Mouse (Mus musculus): ENCODE results near the gene Gp1bb.

GRCm38 (mm10) chr16:18586906-18587546 lies 35.2 kb downstream of the Gp1bb start:
- no peak for TF ChIP-seq USF2 (conservative IDR thresholded peaks at IDR 0.05; ENCODE audit: low read depth, low read length)
- no peak for TF ChIP-seq POLR2AphosphoS2 (IDR thresholded peaks at IDR 0.05; ENCODE audit: low read depth, low read length)
- TF ChIP-seq JUND (conservative IDR thresholded peaks at IDR 0.05; ENCODE audit: low read depth, low read length): no peak
- no peak for TF ChIP-seq ZMIZ1 (IDR thresholded peaks at IDR 0.05; ENCODE audit: low read depth, low read length)
- no peak for TF ChIP-seq CHD1 (IDR thresholded peaks at IDR 0.05; ENCODE audit: low read depth, low read length)
- no peak for TF ChIP-seq POLR2A (IDR thresholded peaks at IDR 0.05; ENCODE audit: low read depth, low read length)
- TF ChIP-seq GABPA (IDR thresholded peaks at IDR 0.05; ENCODE audit: insufficient replicate concordance, low read depth, low read length): no peak

Data from CH12.LX (cell line).